ENCODE assay signal across 9 mouse cellular contexts in the genomic region with DNA sequence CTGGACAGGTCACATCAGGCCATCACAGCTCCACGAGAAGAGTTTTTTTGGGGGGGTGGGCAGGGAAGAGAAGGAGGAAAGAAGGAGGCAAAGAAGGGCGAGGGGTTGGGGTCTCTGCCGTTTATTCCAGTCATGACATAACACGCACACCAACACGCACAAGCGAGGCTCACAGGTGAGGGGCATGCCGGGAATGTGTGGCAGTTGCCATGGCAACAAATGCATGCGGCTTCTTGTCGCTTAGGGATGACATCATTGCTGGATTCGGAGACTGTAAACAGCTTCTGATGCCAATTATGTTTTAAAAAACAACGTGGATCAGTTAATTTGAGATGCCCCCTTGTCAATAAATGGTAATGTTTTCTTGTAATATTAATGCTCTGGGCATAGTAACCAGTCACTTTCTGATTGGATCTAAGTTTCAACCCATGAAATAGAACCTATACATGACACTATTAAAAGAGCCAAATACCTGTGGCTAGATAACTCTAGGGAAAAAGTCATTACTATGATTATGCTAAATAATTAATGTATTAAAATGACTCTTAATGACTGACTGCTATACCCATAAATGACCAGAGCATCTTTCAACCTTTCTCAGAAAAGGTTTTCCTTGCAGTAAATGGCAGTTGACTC. TPM values are rescaled to one million over a fixed set of nuclear protein-coding genes. Genes with fewer than 3 reads are reported as not detected.
DNase-seq lines count a peak whose midpoint lies in the region; ATAC-seq lines count a peak whose summit lies in the region.
"Had no signal": no experiment of that assay in that cellular context is flagged by ENCODE, and none has a peak within 500 bp of the region (broad histone marks: within the 10 kb centered on the region; RNA-seq: fewer than 3 reads in every experiment).

No protein-coding gene starts in this region.

- 81% methylated on average over 11 of the region's 11 CpGs for WGBS in hindbrain, embryonic 11.5 days
- WGBS in hindbrain, embryonic 12.5 days = 77% methylated on average over 11 of the region's 11 CpGs
- 54% methylated on average over 11 of the region's 11 CpGs for WGBS in forebrain, embryonic 14.5 days
- WGBS in kidney, embryonic 16.5 days = 75% methylated on average over 11 of the region's 11 CpGs

- H3K9ac ChIP-seq in hindbrain, embryonic 11.5 days (ENCODE audit: low read depth, low read length) = no peak overlapping the region
- no peak overlapping the region for H3K9ac ChIP-seq in hindbrain, embryonic 12.5 days
- no peak overlapping the region for H3K9ac ChIP-seq in forebrain, embryonic 14.5 days (ENCODE audit: low read length)
- H3K9ac ChIP-seq in kidney, embryonic 16.5 days (replicated peaks; ENCODE audit: low read length) = no peak overlapping the region

- H3K27ac ChIP-seq in hindbrain, embryonic 11.5 days (ENCODE audit: low read depth, low read length) = no peak overlapping the region
- no peak overlapping the region for H3K27ac ChIP-seq in hindbrain, embryonic 12.5 days
- no peak overlapping the region for H3K27ac ChIP-seq in forebrain, embryonic 14.5 days (ENCODE audit: low read depth, low read length)
- no peak overlapping the region for H3K27ac ChIP-seq in kidney, embryonic 16.5 days (ENCODE audit: low read length)

- ATAC-seq in hindbrain, embryonic 11.5 days (ENCODE audit: low FRiP score) = peak; percentile 39; the same call in 1 of the 2 replicates
- no peak; the same call in 1 of the 2 replicates for ATAC-seq in hindbrain, embryonic 12.5 days (ENCODE audit: low FRiP score)
- peak; percentile 85 for ATAC-seq in forebrain, embryonic 14.5 days
- ATAC-seq in kidney, embryonic 16.5 days (ENCODE audit: low FRiP score, low TSS enrichment) = no peak

- no peaks in the 10 kb centered on the region for H3K4me1 ChIP-seq in hindbrain, embryonic 11.5 days (replicated peaks; ENCODE audit: control insufficient read depth, insufficient read depth, low read length)
- H3K4me1 ChIP-seq in hindbrain, embryonic 12.5 days = 0 out of 2 replicates have a peak, but pooled peaks cover 3% of the 10 kb centered on the region
- peaks cover 3% of the 10 kb centered on the region; the same call in 1 of the 2 replicates for H3K4me1 ChIP-seq in forebrain, embryonic 14.5 days (ENCODE audit: control insufficient read depth, insufficient read depth, low read length)
- H3K4me1 ChIP-seq in kidney, embryonic 16.5 days (ENCODE audit: insufficient read depth, low read length) = no peaks in the 10 kb centered on the region

- H3K4me2 ChIP-seq in hindbrain, embryonic 11.5 days (replicated peaks; ENCODE audit: low read depth, low read length) = no peak overlapping the region
- no peak overlapping the region for H3K4me2 ChIP-seq in hindbrain, embryonic 12.5 days (replicated peaks)
- peak overlapping the region; percentile 23 for H3K4me2 ChIP-seq in forebrain, embryonic 14.5 days (ENCODE audit: low read length)
- no peak overlapping the region for H3K4me2 ChIP-seq in kidney, embryonic 16.5 days (replicated peaks; ENCODE audit: low read depth, low read length)

- no peaks in the 10 kb centered on the region for H3K36me3 ChIP-seq in hindbrain, embryonic 11.5 days (ENCODE audit: control insufficient read depth, insufficient read depth, low read length)
- H3K36me3 ChIP-seq in hindbrain, embryonic 12.5 days = no peaks in the 10 kb centered on the region
- H3K36me3 ChIP-seq in forebrain, embryonic 14.5 days (ENCODE audit: control insufficient read depth, insufficient read depth, low read length) = no peaks in the 10 kb centered on the region
- H3K36me3 ChIP-seq in kidney, embryonic 16.5 days (ENCODE audit: insufficient read depth, low read length) = no peaks in the 10 kb centered on the region

- no peaks in the 10 kb centered on the region for H3K27me3 ChIP-seq in hindbrain, embryonic 11.5 days (ENCODE audit: control insufficient read depth, insufficient read depth, low read length)
- peaks cover 7% of the 10 kb centered on the region; the same call in 1 of the 2 replicates for H3K27me3 ChIP-seq in hindbrain, embryonic 12.5 days
- no peaks in the 10 kb centered on the region for H3K27me3 ChIP-seq in forebrain, embryonic 14.5 days (replicated peaks; ENCODE audit: control insufficient read depth, insufficient read depth, low read length)
- H3K27me3 ChIP-seq in kidney, embryonic 16.5 days (ENCODE audit: insufficient read depth, low read length) = no peaks in the 10 kb centered on the region

- no peak overlapping the region for H3K4me3 ChIP-seq in hindbrain, embryonic 11.5 days (ENCODE audit: low read depth, low read length)
- no peak overlapping the region for H3K4me3 ChIP-seq in hindbrain, embryonic 12.5 days
- no peak overlapping the region for H3K4me3 ChIP-seq in forebrain, embryonic 14.5 days (ENCODE audit: low read depth, low read length)
- no peak overlapping the region for H3K4me3 ChIP-seq in kidney, embryonic 16.5 days (ENCODE audit: low read length)

- no peaks in the 10 kb centered on the region for H3K9me3 ChIP-seq in hindbrain, embryonic 11.5 days (ENCODE audit: control insufficient read depth, low read length)
- H3K9me3 ChIP-seq in hindbrain, embryonic 12.5 days (replicated peaks) = no peaks in the 10 kb centered on the region
- no peaks in the 10 kb centered on the region for H3K9me3 ChIP-seq in forebrain, embryonic 14.5 days (replicated peaks; ENCODE audit: control insufficient read depth, low read length)
- no peaks in the 10 kb centered on the region for H3K9me3 ChIP-seq in kidney, embryonic 16.5 days (ENCODE audit: low read length)

- peak; percentile 9 for DNase-seq in hindbrain, embryonic 11.5 days (ENCODE audit: low spot score)
- peak; percentile 86 for DNase-seq in forebrain, embryonic 14.5 days (ENCODE audit: low spot score)
- peak; percentile 28 to 57 for DNase-seq in layer of hippocampus, postnatal 25 days (ENCODE audit: extremely low spot score in 1 of 2, low spot score in 1 of 2)
- DNase-seq in right cerebral cortex, adult 2 months (ENCODE audit: low spot score in 2 of 2) = peak; percentile 71 to 73
- no peak for DNase-seq in ovary, postnatal 10 days (ENCODE audit: low spot score)
- no peak for DNase-seq in adrenal gland, postnatal 36 days

RNA-seq across cellular contexts. Expression of a gene that starts 4.0 kb away (rescaled TPM):
- not detected in 2 replicates for polyA plus RNA-seq in hindbrain, embryonic 11.5 days (2014; fragmentation: Nextera tagmentation; extraction: Ambion mirVana)
- not detected in 2 replicates for polyA plus RNA-seq in hindbrain, embryonic 12.5 days (2016; fragmentation: Nextera tagmentation; extraction: Ambion mirVana)
- polyA plus RNA-seq in forebrain, embryonic 14.5 days (2014; fragmentation: Nextera tagmentation; extraction: Ambion mirVana) = not detected in 2 replicates
- total RNA-seq in layer of hippocampus, postnatal 25 days (2021) = not detected
- polyA plus RNA-seq in kidney, embryonic 16.5 days (2015; fragmentation: Nextera tagmentation; extraction: Ambion mirVana) = not detected in 2 replicates
- total RNA-seq in adrenal gland, postnatal 36 days (2021) = not detected
- polyA plus RNA-seq: limb, embryonic 11.5 days had no signal

Comparison
In these comparisons a context has a peak if more than half of its experiments do, and no peak if none do; other contexts are left out.
1. ATAC-seq: peak in hindbrain, embryonic 11.5 days (single experiment) and forebrain, embryonic 14.5 days (single experiment); none in hindbrain, embryonic 12.5 days (single experiment) and kidney, embryonic 16.5 days (single experiment).
2. DNase-seq: peak in hindbrain, embryonic 11.5 days (single experiment), forebrain, embryonic 14.5 days (single experiment), layer of hippocampus, postnatal 25 days (2 of 2) and right cerebral cortex, adult 2 months (2 of 2); none in ovary, postnatal 10 days (single experiment) and adrenal gland, postnatal 36 days (0 of 2).